ENCODE assay signal across 25 mouse cellular contexts in genomic region chr15:8564331-8564730, GRCm38 (mm10). TPM values are rescaled to one million over a fixed set of nuclear protein-coding genes. Genes with fewer than 3 reads are reported as not detected.
DNase-seq lines count a peak whose midpoint lies in the region.
"Had no signal": no experiment of that assay in that cellular context is flagged by ENCODE, and none has a peak within 500 bp of the region (broad histone marks: within the 10 kb centered on the region; RNA-seq: fewer than 3 reads in every experiment).

No protein-coding gene starts in this region.

- DNase-seq in 3T3-L1 (ENCODE audit: low read depth, low spot score) = peak; percentile 65
- peak; percentile 82 for DNase-seq in Muller cell, postnatal 12 days (ENCODE audit: inconsistent ontology term)
- peak; percentile 20 for DNase-seq in NIH3T3 (ENCODE audit: low read depth)
- no peak for DNase-seq in layer of hippocampus, adult 8-10 months (ENCODE audit: low spot score in 2 of 2)
- DNase-seq in thymus, postnatal 36 days = no peak
- DNase-seq in spleen, postnatal 14 days (ENCODE audit: low spot score in 2 of 2) = no peak
- DNase-seq: adrenal gland, adult 2 months; adrenal gland, adult 8-10 months; adrenal gland, postnatal 10 days; adrenal gland, postnatal 14 days; adrenal gland, postnatal 25 days; adrenal gland, postnatal 36 days; B cell, adult 2 months; cerebellum, adult 11 months; cerebellum, adult 11-12 months; cerebellum, adult 18-20 months; cerebellum, adult 2 months; cerebellum, adult 8-10 months; cerebellum, adult 9-10 months had no signal

RNA-seq across cellular contexts. Expression of gene Gm2310, which starts 44.6 kb away (rescaled TPM):
- not detected for total RNA-seq in layer of hippocampus, adult 8-10 months (2022)
- total RNA-seq: adrenal gland, adult 18-20 months; adrenal gland, adult 2 months; adrenal gland, adult 8-10 months; adrenal gland, postnatal 10 days; adrenal gland, postnatal 14 days; adrenal gland, postnatal 25 days; adrenal gland, postnatal 36 days; adrenal gland, postnatal 4 days; CH12.LX; ES-E14; G1E; MEL had no signal

Comparison
In these comparisons a context has a peak if more than half of its experiments do, and no peak if none do; other contexts are left out.
1. DNase-seq: peak in 3T3-L1 (single experiment), Muller cell, postnatal 12 days (single experiment) and NIH3T3 (single experiment); none in layer of hippocampus, adult 8-10 months (0 of 2), thymus, postnatal 36 days (0 of 2) and spleen, postnatal 14 days (0 of 2).